Mouse (Mus musculus): ENCODE results near the gene Map3k4.
"Not testable (repeated sequence)": the region's sequence is repeated elsewhere in the genome, so short reads cannot be mapped to it uniquely, and the experiment has no call there.

Map3k4 gene

GRCm38 (mm10) chr17:12224551-12224950 is 94.0 kb downstream of the Map3k4 start:
- DNase-seq (ENCODE audit: low spot score in 2 of 2) = not testable (repeated sequence)

- DNase-seq (ENCODE audit: low spot score in 2 of 2) = no peak
Measured at GRCm38 (mm10) chr17:12224145-12224544, 94.5 kb downstream of the Map3k4 start.

- DNase-seq (ENCODE audit: low spot score in 2 of 2) = no peak
Measured at GRCm38 (mm10) chr17:12223682-12224081, 94.9 kb downstream of the Map3k4 start.

- peak; percentile 65 to 80 for DNase-seq (ENCODE audit: low spot score in 2 of 2)
Measured at GRCm38 (mm10) chr17:12221926-12222325, 96.7 kb downstream of the Map3k4 start.

- DNase-seq (ENCODE audit: low spot score in 2 of 2) = no peak
Measured at GRCm38 (mm10) chr17:12216224-12216623, 102.4 kb downstream of the Map3k4 start.

GRCm38 (mm10) chr17:12213430-12213829 is 105.2 kb downstream of the Map3k4 start:
- no peak for DNase-seq (ENCODE audit: low spot score in 2 of 2)

- DNase-seq (ENCODE audit: low spot score in 2 of 2) = peak in 1 of 2 experiments; percentile 62
Measured at GRCm38 (mm10) chr17:12212341-12212740, 106.3 kb downstream of the Map3k4 start.

GRCm38 (mm10) chr17:12211890-12212289 is 106.7 kb downstream of the Map3k4 start:
- peak in 1 of 2 experiments; percentile 56 for DNase-seq (ENCODE audit: low spot score in 2 of 2)

- DNase-seq (ENCODE audit: low spot score in 2 of 2) = peak; percentile 85
Measured at GRCm38 (mm10) chr17:12210544-12211132, 108.0 kb downstream of the Map3k4 start.

- no peak for DNase-seq (ENCODE audit: low spot score in 2 of 2)
Measured at GRCm38 (mm10) chr17:12209481-12209880, 109.1 kb downstream of the Map3k4 start.

- no peak for DNase-seq (ENCODE audit: low spot score in 2 of 2)
Measured at GRCm38 (mm10) chr17:12207022-12207548, 111.5 kb downstream of the Map3k4 start.

- DNase-seq (ENCODE audit: low spot score in 2 of 2) = no peak
Measured at GRCm38 (mm10) chr17:12206248-12206647, 112.3 kb downstream of the Map3k4 start.

- no peak for DNase-seq (ENCODE audit: low spot score in 2 of 2)
Measured at GRCm38 (mm10) chr17:12205694-12206075, 112.9 kb downstream of the Map3k4 start.

GRCm38 (mm10) chr17:12205015-12205693 is 113.4 kb downstream of the Map3k4 start:
- no peak for DNase-seq (ENCODE audit: low spot score in 2 of 2)

GRCm38 (mm10) chr17:12204689-12205014 is 113.9 kb downstream of the Map3k4 start:
- no peak for DNase-seq (ENCODE audit: low spot score in 2 of 2)

GRCm38 (mm10) chr17:12204246-12204645 is 114.3 kb downstream of the Map3k4 start:
- DNase-seq (ENCODE audit: low spot score in 2 of 2) = no peak

- DNase-seq (ENCODE audit: low spot score in 2 of 2) = no peak
Measured at GRCm38 (mm10) chr17:12203414-12203897, 115.1 kb downstream of the Map3k4 start.

- DNase-seq (ENCODE audit: low spot score in 2 of 2) = no peak
Measured at GRCm38 (mm10) chr17:12201086-12201485, 117.5 kb downstream of the Map3k4 start.

- no peak for DNase-seq (ENCODE audit: low spot score in 2 of 2)
Measured at GRCm38 (mm10) chr17:12199933-12200332, 118.7 kb downstream of the Map3k4 start.

GRCm38 (mm10) chr17:12195604-12196003 is 123.0 kb downstream of the Map3k4 start:
- no peak for DNase-seq (ENCODE audit: low spot score in 2 of 2)

GRCm38 (mm10) chr17:12195137-12195536 is 123.5 kb downstream of the Map3k4 start:
- no peak for DNase-seq (ENCODE audit: low spot score in 2 of 2)

GRCm38 (mm10) chr17:12187782-12188181 is 130.8 kb downstream of the Map3k4 start:
- peak in 1 of 2 experiments; percentile 43 for DNase-seq (ENCODE audit: low spot score in 2 of 2)

- no peak for DNase-seq (ENCODE audit: low spot score in 2 of 2)
Measured at GRCm38 (mm10) chr17:12186341-12186740, 132.3 kb downstream of the Map3k4 start.
